Mouse (Mus musculus): ENCODE data around the gene Srrt.

The Srrt gene

GRCm38 (mm10) chr5:137307071-137307912 lies at the start of gene Srrt:
Srrt (minus strand) TSS chr5:137307674.
- peak; percentile 85 for DNase-seq

- no peak for DNase-seq
Measured at GRCm38 (mm10) chr5:137354091-137354490, 46.6 kb upstream of the Srrt start.

GRCm38 (mm10) chr5:137352011-137352975 lies 44.8 kb upstream of the Srrt start:
- DNase-seq = no peak

GRCm38 (mm10) chr5:137351394-137351793 lies 43.9 kb upstream of the Srrt start:
- DNase-seq = no peak

GRCm38 (mm10) chr5:137351058-137351380 lies 43.5 kb upstream of the Srrt start:
- DNase-seq = no peak

GRCm38 (mm10) chr5:137350205-137351057 lies 43.0 kb upstream of the Srrt start:
- DNase-seq = no peak

- DNase-seq = peak; percentile 65
Measured at GRCm38 (mm10) chr5:137349384-137350204, 42.1 kb upstream of the Srrt start, which contains the start of gene Ephb4. Ephb4 (plus strand) TSS chr5:137350109.

GRCm38 (mm10) chr5:137348482-137349383 lies 41.3 kb upstream of the Srrt start:
- DNase-seq = no peak

- no peak for DNase-seq
Measured at GRCm38 (mm10) chr5:137347856-137348255, 40.4 kb upstream of the Srrt start.

GRCm38 (mm10) chr5:137346983-137347382 lies 39.5 kb upstream of the Srrt start:
- DNase-seq = no peak

GRCm38 (mm10) chr5:137346388-137346787 lies 38.9 kb upstream of the Srrt start:
- DNase-seq = no peak

- DNase-seq = no peak
Measured at GRCm38 (mm10) chr5:137345821-137346220, 38.3 kb upstream of the Srrt start.

GRCm38 (mm10) chr5:137343869-137344268 lies 36.4 kb upstream of the Srrt start:
- DNase-seq = no peak

GRCm38 (mm10) chr5:137343412-137343811 lies 35.9 kb upstream of the Srrt start:
- DNase-seq = no peak

GRCm38 (mm10) chr5:137342407-137343012 lies 35.0 kb upstream of the Srrt start:
- no peak for DNase-seq

GRCm38 (mm10) chr5:137340222-137340621 lies 32.7 kb upstream of the Srrt start:
- DNase-seq = no peak

- peak; percentile 61 for DNase-seq
Measured at GRCm38 (mm10) chr5:137339290-137339979, 32.0 kb upstream of the Srrt start.

GRCm38 (mm10) chr5:137338663-137339289 lies 31.3 kb upstream of the Srrt start:
- DNase-seq = no peak

- DNase-seq = peak; percentile 90
Measured at GRCm38 (mm10) chr5:137338256-137338655, 30.8 kb upstream of the Srrt start.
